Mouse (Mus musculus): ENCODE results near the gene Sdhaf4. TPM values are rescaled to one million over a fixed set of nuclear protein-coding genes. Genes with fewer than 3 reads are reported as not detected.

Gene Sdhaf4
- polyA plus RNA-seq (2015; fragmentation: Illumina TruSeq; extraction: RNeasy Lipid Tissue Mini Kit (QIAGEN cat#74804); ENCODE audit: low read depth, low replicate concordance) = 69.9 TPM

GRCm38 (mm10) chr1:24005070-24005804, at the start of gene Sdhaf4:
Sdhaf4 (minus strand) TSS chr1:24005656.

Other genes with a start within 250 kb of the Sdhaf4 start
- 7.7 TPM for gene B3gat2, start 243.9 kb downstream of the Sdhaf4 start, polyA plus RNA-seq (2015; fragmentation: Illumina TruSeq; extraction: RNeasy Lipid Tissue Mini Kit (QIAGEN cat#74804); ENCODE audit: low read depth, low replicate concordance)
- 119 TPM for gene Smap1, start 83.3 kb downstream of the Sdhaf4 start, polyA plus RNA-seq (2015; fragmentation: Illumina TruSeq; extraction: RNeasy Lipid Tissue Mini Kit (QIAGEN cat#74804); ENCODE audit: low read depth, low replicate concordance)
- gene Fam135a, start 94.7 kb upstream of the Sdhaf4 start, polyA plus RNA-seq (2015; fragmentation: Illumina TruSeq; extraction: RNeasy Lipid Tissue Mini Kit (QIAGEN cat#74804); ENCODE audit: low read depth, low replicate concordance) = 23.2 TPM
- gene Col9a1, start 172.0 kb upstream of the Sdhaf4 start, polyA plus RNA-seq (2015; fragmentation: Illumina TruSeq; extraction: RNeasy Lipid Tissue Mini Kit (QIAGEN cat#74804); ENCODE audit: low read depth, low replicate concordance) = 0.61 TPM